Mouse (Mus musculus): ENCODE data around the gene Rpl38. TPM values are rescaled to one million over a fixed set of nuclear protein-coding genes. Genes with fewer than 3 reads are reported as not detected.

Gene Rpl38
- polyA plus RNA-seq, 1 experiment from 2014 or later: 1,275 TPM

DNA sequence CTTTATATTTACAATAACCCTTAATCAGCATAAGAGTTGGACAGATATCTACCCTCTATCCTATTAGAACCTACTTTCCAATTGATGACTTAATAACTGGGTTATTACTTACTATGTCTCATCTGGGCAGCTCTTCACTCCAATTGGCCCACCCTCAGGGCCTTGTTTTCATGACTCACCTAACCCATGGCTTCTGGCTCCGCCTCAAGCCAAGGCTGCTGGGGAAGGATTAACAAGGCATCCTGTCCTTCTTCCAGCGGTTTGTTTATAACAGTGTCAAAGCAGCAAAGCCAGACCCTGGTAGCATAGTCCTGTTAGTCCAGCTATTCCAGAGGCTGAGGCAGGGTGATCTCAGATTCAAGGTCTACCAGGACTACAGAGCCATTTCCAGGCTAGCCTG lies 26.1 kb downstream of the Rpl38 start:
- no peak for DNase-seq (ENCODE audit: low spot score)
- no peak for ATAC-seq (replicated peaks; ENCODE audit: low FRiP score, low TSS enrichment, low read depth)
- no peaks in the 10 kb centered on the region for H3K4me1 ChIP-seq (replicated peaks; ENCODE audit: control insufficient read depth, insufficient read depth, low read length)
- no peaks in the 10 kb centered on the region for H3K9me3 ChIP-seq (ENCODE audit: control insufficient read depth, low read length)
- no peak overlapping the region for H3K27ac ChIP-seq (ENCODE audit: low read depth)
- H3K4me2 ChIP-seq (ENCODE audit: low read length): no peak overlapping the region
- 73% methylated on average over 2 of the region's 2 CpGs for WGBS
- no peak overlapping the region for H3K9ac ChIP-seq (ENCODE audit: low read length)
- H3K27me3 ChIP-seq (replicated peaks; ENCODE audit: control insufficient read depth, insufficient read depth, low read length): no peaks in the 10 kb centered on the region
- H3K4me3 ChIP-seq (ENCODE audit: low read depth, low read length): no peak overlapping the region
- no peaks in the 10 kb centered on the region for H3K36me3 ChIP-seq (ENCODE audit: control insufficient read depth, insufficient read depth, low read length)

GRCm38 (mm10) chr11:114698496-114698895 lies 30.2 kb downstream of the Rpl38 start:
- H3K4me3 ChIP-seq (ENCODE audit: low read depth, low read length): no peak overlapping the region
- H3K9me3 ChIP-seq (ENCODE audit: control insufficient read depth, low read length): no peaks in the 10 kb centered on the region
- no peak overlapping the region for H3K9ac ChIP-seq (ENCODE audit: low read length)
- 92% methylated on average over 7 of the region's 7 CpGs for WGBS
- ATAC-seq (replicated peaks; ENCODE audit: low FRiP score, low TSS enrichment, low read depth): no peak
- H3K4me1 ChIP-seq (replicated peaks; ENCODE audit: control insufficient read depth, insufficient read depth, low read length): no peaks in the 10 kb centered on the region
- no peak overlapping the region for H3K27ac ChIP-seq (ENCODE audit: low read depth)
- DNase-seq (ENCODE audit: low spot score): no peak
- no peaks in the 10 kb centered on the region for H3K36me3 ChIP-seq (ENCODE audit: control insufficient read depth, insufficient read depth, low read length)
- no peaks in the 10 kb centered on the region for H3K27me3 ChIP-seq (replicated peaks; ENCODE audit: control insufficient read depth, insufficient read depth, low read length)
- no peak overlapping the region for H3K4me2 ChIP-seq (ENCODE audit: low read length)

DNA sequence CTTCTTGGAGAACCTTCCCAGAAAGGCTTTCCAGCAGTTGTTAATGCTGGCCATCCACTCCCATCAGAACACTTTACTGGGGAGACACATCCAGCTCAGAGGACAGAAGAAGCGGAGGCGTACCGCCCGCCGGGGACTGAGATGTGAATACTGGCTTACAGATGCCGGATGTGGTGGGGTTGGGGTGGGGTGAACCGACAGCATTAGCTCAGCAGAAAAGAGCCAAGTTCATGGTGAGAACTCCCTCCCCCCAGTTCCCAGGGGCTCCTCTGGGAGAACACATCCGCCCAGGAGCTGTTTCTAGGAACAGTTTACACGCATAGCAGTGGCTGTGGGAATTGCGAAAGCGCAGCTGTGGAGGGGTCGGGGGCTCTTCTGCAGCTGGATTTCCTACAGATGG lies 31.2 kb downstream of the Rpl38 start:
- no peak for DNase-seq (ENCODE audit: low spot score)
- Histone ChIP-seq H3K27ac (ENCODE audit: low read depth) (no peak overlapping the region), H3K36me3 (ENCODE audit: control insufficient read depth, insufficient read depth, low read length) (no peaks in the 10 kb centered on the region), H3K4me1 (replicated peaks; ENCODE audit: control insufficient read depth, insufficient read depth, low read length) (no peaks in the 10 kb centered on the region), H3K4me2 (ENCODE audit: low read length) (no peak overlapping the region), H3K27me3 (replicated peaks; ENCODE audit: control insufficient read depth, insufficient read depth, low read length) (no peaks in the 10 kb centered on the region), H3K9ac (ENCODE audit: low read length) (no peak overlapping the region), H3K9me3 (ENCODE audit: control insufficient read depth, low read length) (no peaks in the 10 kb centered on the region), H3K4me3 (ENCODE audit: low read depth, low read length) (no peak overlapping the region)
- WGBS: 75% methylated on average over 12 of the region's 12 CpGs
- no peak for ATAC-seq (replicated peaks; ENCODE audit: low FRiP score, low TSS enrichment, low read depth)

- H3K4me1 ChIP-seq (replicated peaks; ENCODE audit: control insufficient read depth, insufficient read depth, low read length): no peaks in the 10 kb centered on the region
- H3K36me3 ChIP-seq (ENCODE audit: control insufficient read depth, insufficient read depth, low read length): no peaks in the 10 kb centered on the region
- WGBS: 87% methylated on average over 15 of the region's 15 CpGs
- H3K27me3 ChIP-seq (replicated peaks; ENCODE audit: control insufficient read depth, insufficient read depth, low read length): no peaks in the 10 kb centered on the region
- no peak for ATAC-seq (replicated peaks; ENCODE audit: low FRiP score, low TSS enrichment, low read depth)
- no peak for DNase-seq (ENCODE audit: low spot score)
- H3K27ac ChIP-seq (ENCODE audit: low read depth): no peak overlapping the region
- H3K4me2 ChIP-seq (ENCODE audit: low read length): no peak overlapping the region
- no peak overlapping the region for H3K9ac ChIP-seq (ENCODE audit: low read length)
- no peak overlapping the region for H3K4me3 ChIP-seq (ENCODE audit: low read depth, low read length)
- no peaks in the 10 kb centered on the region for H3K9me3 ChIP-seq (ENCODE audit: control insufficient read depth, low read length)
These were observed 34.1 kb downstream of the Rpl38 start for GRCm38 (mm10) chr11:114702311-114702995.

DNA sequence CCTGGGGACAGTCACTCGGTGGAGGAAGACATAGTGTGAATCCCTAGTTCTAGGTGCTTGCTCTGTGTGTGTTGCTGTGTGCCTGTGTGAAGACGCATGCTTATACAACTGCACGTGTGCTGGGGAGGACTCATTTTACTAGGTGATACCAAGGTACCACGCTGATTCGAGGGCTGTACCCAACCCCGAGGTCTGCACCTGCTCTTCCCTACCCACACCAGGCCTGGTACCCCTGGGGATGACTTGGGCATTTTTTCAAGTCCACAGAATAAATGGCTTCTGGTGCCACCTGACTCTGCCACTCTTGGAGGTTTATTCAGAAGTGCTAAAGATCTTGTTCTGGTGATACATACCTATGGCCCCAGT lies 34.7 kb downstream of the Rpl38 start:
- no peaks in the 10 kb centered on the region for H3K9me3 ChIP-seq (ENCODE audit: control insufficient read depth, low read length)
- no peak overlapping the region for H3K9ac ChIP-seq (ENCODE audit: low read length)
- no peaks in the 10 kb centered on the region for H3K4me1 ChIP-seq (replicated peaks; ENCODE audit: control insufficient read depth, insufficient read depth, low read length)
- no peak overlapping the region for H3K4me3 ChIP-seq (ENCODE audit: low read depth, low read length)
- no peaks in the 10 kb centered on the region for H3K27me3 ChIP-seq (replicated peaks; ENCODE audit: control insufficient read depth, insufficient read depth, low read length)
- ATAC-seq (replicated peaks; ENCODE audit: low FRiP score, low TSS enrichment, low read depth) (no peak), DNase-seq (ENCODE audit: low spot score) (no peak)
- 79% methylated on average over 6 of the region's 6 CpGs for WGBS
- H3K27ac ChIP-seq (ENCODE audit: low read depth): no peak overlapping the region
- H3K36me3 ChIP-seq (ENCODE audit: control insufficient read depth, insufficient read depth, low read length): no peaks in the 10 kb centered on the region
- H3K4me2 ChIP-seq (ENCODE audit: low read length): no peak overlapping the region

GRCm38 (mm10) chr11:114704071-114704913 lies 36.0 kb downstream of the Rpl38 start:
- H3K4me3 ChIP-seq (ENCODE audit: low read depth, low read length): no peak overlapping the region
- H3K27ac ChIP-seq (ENCODE audit: low read depth): no peak overlapping the region
- no peaks in the 10 kb centered on the region for H3K36me3 ChIP-seq (ENCODE audit: control insufficient read depth, insufficient read depth, low read length)
- H3K9me3 ChIP-seq (ENCODE audit: control insufficient read depth, low read length): no peaks in the 10 kb centered on the region
- H3K9ac ChIP-seq (ENCODE audit: low read length): no peak overlapping the region
- WGBS: 67% methylated on average over 22 of the region's 22 CpGs
- DNase-seq (ENCODE audit: low spot score) (no peak), ATAC-seq (replicated peaks; ENCODE audit: low FRiP score, low TSS enrichment, low read depth) (no peak)
- no peaks in the 10 kb centered on the region for H3K4me1 ChIP-seq (replicated peaks; ENCODE audit: control insufficient read depth, insufficient read depth, low read length)
- no peaks in the 10 kb centered on the region for H3K27me3 ChIP-seq (replicated peaks; ENCODE audit: control insufficient read depth, insufficient read depth, low read length)
- no peak overlapping the region for H3K4me2 ChIP-seq (ENCODE audit: low read length)

- Histone ChIP-seq H3K9ac (ENCODE audit: low read length) (no peak overlapping the region), H3K27me3 (replicated peaks; ENCODE audit: control insufficient read depth, insufficient read depth, low read length) (no peaks in the 10 kb centered on the region), H3K36me3 (ENCODE audit: control insufficient read depth, insufficient read depth, low read length) (no peaks in the 10 kb centered on the region), H3K9me3 (ENCODE audit: control insufficient read depth, low read length) (no peaks in the 10 kb centered on the region), H3K27ac (ENCODE audit: low read depth) (no peak overlapping the region), H3K4me2 (ENCODE audit: low read length) (no peak overlapping the region), H3K4me1 (replicated peaks; ENCODE audit: control insufficient read depth, insufficient read depth, low read length) (no peaks in the 10 kb centered on the region), H3K4me3 (ENCODE audit: low read depth, low read length) (no peak overlapping the region)
- ATAC-seq (replicated peaks; ENCODE audit: low FRiP score, low TSS enrichment, low read depth) (no peak), DNase-seq (ENCODE audit: low spot score) (no peak)
- 81% methylated on average over 5 of the region's 5 CpGs for WGBS
These were observed 38.0 kb downstream of the Rpl38 start for GRCm38 (mm10) chr11:114706358-114706757.

DNA sequence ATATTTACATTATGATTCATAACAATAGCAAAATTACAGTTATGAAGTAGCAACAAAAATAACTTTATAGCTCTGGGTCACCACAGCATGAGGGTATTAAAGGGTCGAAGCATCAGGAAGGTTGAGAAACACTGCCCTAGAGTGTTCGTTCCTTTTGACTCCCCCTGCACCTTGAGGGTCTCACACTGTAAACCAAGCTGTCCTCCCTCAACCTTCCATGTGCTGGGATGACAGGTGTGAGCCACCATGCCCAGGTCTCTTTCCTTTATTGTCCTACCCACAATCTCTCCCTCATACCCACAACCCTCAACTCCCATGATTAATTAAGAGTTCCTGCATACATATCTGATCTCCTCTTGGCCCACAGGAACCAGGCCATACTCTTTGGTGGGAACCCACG lies 43.1 kb downstream of the Rpl38 start:
- H3K27me3 ChIP-seq (replicated peaks; ENCODE audit: control insufficient read depth, insufficient read depth, low read length): no peaks in the 10 kb centered on the region
- H3K9me3 ChIP-seq (ENCODE audit: control insufficient read depth, low read length): no peaks in the 10 kb centered on the region
- ATAC-seq (replicated peaks; ENCODE audit: low FRiP score, low TSS enrichment, low read depth): no peak
- no peak for DNase-seq (ENCODE audit: low spot score)
- no peak overlapping the region for H3K27ac ChIP-seq (ENCODE audit: low read depth)
- H3K4me3 ChIP-seq (ENCODE audit: low read depth, low read length): no peak overlapping the region
- H3K4me1 ChIP-seq (replicated peaks; ENCODE audit: control insufficient read depth, insufficient read depth, low read length): no peaks in the 10 kb centered on the region
- H3K36me3 ChIP-seq (ENCODE audit: control insufficient read depth, insufficient read depth, low read length): no peaks in the 10 kb centered on the region
- no peak overlapping the region for H3K9ac ChIP-seq (ENCODE audit: low read length)
- WGBS: 87% methylated on average over 3 of the region's 3 CpGs
- no peak overlapping the region for H3K4me2 ChIP-seq (ENCODE audit: low read length)

- H3K36me3 ChIP-seq (ENCODE audit: control insufficient read depth, insufficient read depth, low read length): no peaks in the 10 kb centered on the region
- DNase-seq (ENCODE audit: low spot score) (no peak), ATAC-seq (replicated peaks; ENCODE audit: low FRiP score, low TSS enrichment, low read depth) (no peak)
- H3K9ac ChIP-seq (ENCODE audit: low read length): no peak overlapping the region
- WGBS: 80% methylated on average over 12 of the region's 12 CpGs
- no peak overlapping the region for H3K4me3 ChIP-seq (ENCODE audit: low read depth, low read length)
- no peaks in the 10 kb centered on the region for H3K4me1 ChIP-seq (replicated peaks; ENCODE audit: control insufficient read depth, insufficient read depth, low read length)
- no peaks in the 10 kb centered on the region for H3K9me3 ChIP-seq (ENCODE audit: control insufficient read depth, low read length)
- H3K4me2 ChIP-seq (ENCODE audit: low read length): no peak overlapping the region
- no peaks in the 10 kb centered on the region for H3K27me3 ChIP-seq (replicated peaks; ENCODE audit: control insufficient read depth, insufficient read depth, low read length)
- H3K27ac ChIP-seq (ENCODE audit: low read depth): no peak overlapping the region
These were observed 43.5 kb downstream of the Rpl38 start for GRCm38 (mm10) chr11:114711861-114712260.

All from intestine, embryonic 14.5 days (tissue).